21 mouse cellular contexts compared by ENCODE assay signal in genomic region chr2:132423411-132424047, GRCm38 (mm10). TPM values are rescaled to one million over a fixed set of nuclear protein-coding genes. Genes with fewer than 3 reads are reported as not detected.
DNase-seq lines count a peak whose midpoint lies in the region; TF ChIP-seq lines count a peak whose summit lies in the region.
"Had no signal": no experiment of that assay in that cellular context is flagged by ENCODE, and none has a peak within 500 bp of the region (broad histone marks: within the 10 kb centered on the region; RNA-seq: fewer than 3 reads in every experiment).

No protein-coding gene starts in this region.

- no peak for TF ChIP-seq POLR2A in brain, embryonic 14.5 days (IDR thresholded peaks at IDR 0.05; ENCODE audit: borderline replicate concordance, extremely low read depth, insufficient read depth, insufficient read length, poor library complexity, severe bottlenecking)

- DNase-seq in cerebellum, postnatal 14 days, result peak; percentile 64 to 69
- DNase-seq in cerebellum, adult 9-11 months, result no peak
- peak; percentile 66 for DNase-seq in heart, adult 11 months
- no peak for DNase-seq in heart, postnatal 25 days (ENCODE audit: low spot score)
- peak; percentile 14 to 44 for DNase-seq in layer of hippocampus, postnatal 14 days (ENCODE audit: low spot score in 2 of 2)
- DNase-seq in layer of hippocampus, postnatal 25 days (ENCODE audit: extremely low spot score in 1 of 2, low spot score in 1 of 2), result no peak
- DNase-seq in brain, embryonic 14.5 days (ENCODE audit: low read depth), result peak; percentile 82
- DNase-seq in natural killer cell, adult 2 months (ENCODE audit: low spot score in 2 of 2), result no peak
- DNase-seq: adrenal gland, postnatal 10 days; cerebellum, adult 9-10 months; embryo, embryonic 11 days; gastrocnemius, postnatal 10 days; heart, adult 18-20 months; heart, postnatal 10 days; kidney, adult 18-20 months; kidney, postnatal 4 days; lung, postnatal 36 days; midbrain, embryonic 14.5 days; thymus, adult 2 months; thymus, postnatal 4 days had no signal

- intact Hi-C loops in heart, postnatal 25 days (cut with DNase I), result no loop called here

- TF ChIP-seq CTCF in brain, embryonic 14.5 days (IDR thresholded peaks at IDR 0.05; ENCODE audit: borderline replicate concordance, extremely low read depth, insufficient read depth, insufficient read length), result no peak

RNA-seq across cellular contexts. Expression of gene Prokr2, which starts 38.3 kb away (rescaled TPM):
- under 1 TPM; 0.08 to 0.11 TPM for total RNA-seq in heart, postnatal 25 days (2021)
- total RNA-seq in layer of hippocampus, postnatal 14 days (2021), result 1 to 10 TPM; 2.9 to 4.5 TPM
- total RNA-seq in layer of hippocampus, postnatal 25 days (2021), result 1 to 10 TPM; 2.8 to 3.7 TPM
- polyA plus RNA-seq in brain, embryonic 14.5 days (2012; rRNA removed), result 3.5 and 5.7 TPM in 2 replicates
- total RNA-seq: adrenal gland, postnatal 10 days; gastrocnemius, postnatal 10 days had no signal
- polyA plus RNA-seq: stomach, postnatal 0 days had no signal

Comparison
In these comparisons a context has a peak if more than half of its experiments do, and no peak if none do; other contexts are left out.
1. DNase-seq: peak in cerebellum, postnatal 14 days (2 of 2), heart, adult 11 months (single experiment), layer of hippocampus, postnatal 14 days (2 of 2) and brain, embryonic 14.5 days (single experiment); none in cerebellum, adult 9-11 months (single experiment), heart, postnatal 25 days (single experiment), layer of hippocampus, postnatal 25 days (0 of 2) and natural killer cell, adult 2 months (0 of 2).